Mouse (Mus musculus): ENCODE results near the gene Ciart.

- no peak for TF ChIP-seq POLR2A (IDR thresholded peaks at IDR 0.05; ENCODE audit: borderline replicate concordance, extremely low read depth, low read depth, low read length)
- no peak for TF ChIP-seq CTCF (IDR thresholded peaks at IDR 0.05; ENCODE audit: insufficient read depth, low read length)
These were observed 10.0 kb downstream of the Ciart start for GRCm38 (mm10) chr3:95872048-95872447.

Data from lung, adult 2 months (tissue).